Mouse (Mus musculus): Measurements from ENCODE around the gene Mrpl43.

DNA sequence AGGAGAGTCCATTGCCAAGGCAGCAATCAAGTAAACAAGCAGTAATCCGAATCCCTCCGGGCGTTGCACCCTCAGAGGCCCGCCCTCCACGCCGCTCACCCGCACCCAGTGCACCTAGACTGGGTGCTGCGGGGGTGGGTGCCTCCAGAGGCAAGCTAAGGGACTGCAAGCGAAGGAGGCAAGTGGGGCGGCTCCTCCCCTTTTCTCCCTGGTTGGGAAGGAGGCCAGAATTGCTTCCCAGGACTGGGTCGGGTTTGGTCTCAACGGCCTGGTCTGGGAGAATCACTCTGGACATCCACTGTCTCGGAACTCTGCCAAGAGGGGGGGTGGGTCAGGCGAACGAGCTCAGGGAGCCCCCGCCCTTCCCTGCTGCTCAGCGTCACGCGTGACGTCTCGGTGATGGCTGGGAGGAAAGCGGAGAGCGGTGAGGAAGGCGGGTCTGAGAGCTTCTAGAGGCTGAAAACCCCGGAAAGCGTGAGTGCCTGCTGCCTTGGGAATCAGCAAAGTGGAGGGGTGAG is 41.2 kb upstream of the Mrpl43 start, which contains the start of gene Sfxn3:
- peak; percentile 82 for TF ChIP-seq POLR2A (IDR thresholded peaks at IDR 0.05; ENCODE audit: low read depth, low read length)
- TF ChIP-seq CTCF (IDR thresholded peaks at IDR 0.05; ENCODE audit: borderline replicate concordance, insufficient read depth, low read length), result peak; percentile 21; the same call in 1 of the 2 replicates

Data from embryonic fibroblast, embryonic 13.5 days (primary cell).